Comparison of ENCODE assay signal across 25 mouse cellular contexts in the genomic region with DNA sequence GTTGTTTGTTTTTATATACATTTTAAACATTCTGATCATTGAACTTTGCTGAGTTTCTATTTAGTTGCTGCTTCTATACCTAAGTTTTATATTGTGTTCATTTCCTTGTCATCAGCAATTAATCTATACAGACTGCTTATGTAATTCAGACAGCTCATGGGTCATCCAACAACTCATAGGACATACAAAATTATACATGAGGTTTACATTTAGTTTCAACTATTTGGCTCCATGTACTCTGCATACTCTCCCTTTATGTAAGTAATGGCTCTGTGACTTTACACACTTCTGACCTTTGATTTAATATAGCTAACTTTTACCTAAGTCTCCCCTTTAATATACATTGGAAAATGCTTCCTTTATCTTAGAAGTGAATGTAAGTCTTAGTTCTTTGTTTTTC.
"Had no signal": no experiment of that assay in that cellular context is flagged by ENCODE, and none has a peak within 500 bp of the region (broad histone marks: within the 10 kb centered on the region; RNA-seq: fewer than 3 reads in every experiment).

No protein-coding gene starts in this region.

- H3K4me3 ChIP-seq: heart, adult 2 months; heart, embryonic 13.5 days; heart, embryonic 15.5 days; hindbrain, embryonic 12.5 days; hindbrain, embryonic 15.5 days; kidney, embryonic 15.5 days; limb, embryonic 13.5 days; limb, embryonic 15.5 days had no signal

- DNase-seq: forebrain, postnatal 0 days; gastrocnemius, postnatal 14 days; gastrocnemius, postnatal 36 days; heart, adult 11 months; heart, adult 2 months; heart, postnatal 14 days; heart, postnatal 36 days; kidney, adult 11 months; kidney, adult 2 months; kidney, adult 9 months; kidney, postnatal 14 days; kidney, postnatal 36 days; layer of hippocampus, adult 9-11 months; layer of hippocampus, postnatal 36 days had no signal

- H3K36me3 ChIP-seq: heart, embryonic 13.5 days; heart, embryonic 15.5 days; hindbrain, embryonic 12.5 days; hindbrain, embryonic 15.5 days; limb, embryonic 15.5 days had no signal

- ATAC-seq: intestine, embryonic 16.5 days had no signal

- H3K27me3 ChIP-seq: heart, embryonic 13.5 days; heart, embryonic 15.5 days; hindbrain, embryonic 12.5 days; hindbrain, embryonic 15.5 days; kidney, embryonic 15.5 days; limb, embryonic 13.5 days; limb, embryonic 15.5 days had no signal

- H3K9me3 ChIP-seq: heart, embryonic 13.5 days; heart, embryonic 15.5 days; hindbrain, embryonic 12.5 days; hindbrain, embryonic 15.5 days; kidney, embryonic 15.5 days; limb, embryonic 13.5 days; limb, embryonic 15.5 days had no signal

- H3K4me1 ChIP-seq: heart, embryonic 13.5 days; heart, embryonic 15.5 days; hindbrain, embryonic 15.5 days; kidney, embryonic 15.5 days; limb, embryonic 15.5 days had no signal

- H3K4me2 ChIP-seq: heart, embryonic 11.5 days; heart, embryonic 13.5 days; heart, embryonic 15.5 days; hindbrain, embryonic 12.5 days; hindbrain, embryonic 15.5 days; kidney, embryonic 15.5 days; limb, embryonic 13.5 days; limb, embryonic 15.5 days had no signal

- H3K9ac ChIP-seq: forebrain, postnatal 0 days; heart, embryonic 13.5 days; heart, embryonic 15.5 days; hindbrain, embryonic 12.5 days; hindbrain, embryonic 15.5 days; kidney, embryonic 15.5 days; limb, embryonic 13.5 days; limb, embryonic 15.5 days had no signal

- H3K27ac ChIP-seq: heart, adult 2 months; heart, embryonic 13.5 days; heart, embryonic 15.5 days; hindbrain, embryonic 12.5 days; hindbrain, embryonic 15.5 days; hindbrain, postnatal 0 days; kidney, embryonic 15.5 days; kidney, postnatal 0 days; limb, embryonic 13.5 days; limb, embryonic 15.5 days had no signal
